Mouse (Mus musculus): ENCODE measurements around the gene Glce. TPM values are rescaled to one million over a fixed set of nuclear protein-coding genes. Genes with fewer than 3 reads are reported as not detected.

Glce gene
- polyA plus RNA-seq, 1 experiment = 17.8 TPM

DNA sequence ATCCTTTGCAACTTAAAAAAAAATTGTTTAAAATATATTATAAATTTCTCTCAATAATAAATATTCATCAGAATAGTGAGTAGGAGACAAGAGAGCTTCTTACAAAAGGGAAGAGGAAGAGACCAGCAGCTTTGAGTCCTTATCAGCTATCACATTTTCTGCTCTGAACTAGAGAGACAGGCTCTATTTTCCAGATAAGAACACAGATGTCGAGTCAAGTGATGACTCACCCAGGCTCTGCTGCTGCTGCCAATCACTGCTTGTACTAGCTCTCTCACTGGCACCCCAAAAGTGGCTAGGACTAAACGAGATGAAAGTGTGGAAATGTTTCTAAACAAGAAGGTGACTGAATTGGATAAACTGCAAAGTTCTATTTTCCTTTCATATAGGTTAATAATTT lies 39.5 kb downstream of the Glce start:
- Histone ChIP-seq H3K4me1 (ENCODE audit: control insufficient read depth, insufficient read depth, low read length) (peaks cover 7% of the 10 kb centered on the region; the same call in 1 of the 2 replicates), H3K27me3 (ENCODE audit: control insufficient read depth, insufficient read depth, low read length) (no peaks in the 10 kb centered on the region), H3K4me3 (replicated peaks; ENCODE audit: insufficient read depth, low read depth, low read length) (no peak overlapping the region), H3K27ac (ENCODE audit: insufficient read depth, low read length) (no peak overlapping the region)
- TF ChIP-seq CTCF (IDR thresholded peaks at IDR 0.05; ENCODE audit: borderline replicate concordance, insufficient read depth, low read depth, low read length) (no peak), POLR2A (IDR thresholded peaks at IDR 0.05; ENCODE audit: borderline replicate concordance, insufficient read depth, low read length) (no peak)
- DNase-seq = peak in 1 of 2 experiments; percentile 35
- 13% methylated on average over 2 of the region's 2 CpGs for WGBS

DNA sequence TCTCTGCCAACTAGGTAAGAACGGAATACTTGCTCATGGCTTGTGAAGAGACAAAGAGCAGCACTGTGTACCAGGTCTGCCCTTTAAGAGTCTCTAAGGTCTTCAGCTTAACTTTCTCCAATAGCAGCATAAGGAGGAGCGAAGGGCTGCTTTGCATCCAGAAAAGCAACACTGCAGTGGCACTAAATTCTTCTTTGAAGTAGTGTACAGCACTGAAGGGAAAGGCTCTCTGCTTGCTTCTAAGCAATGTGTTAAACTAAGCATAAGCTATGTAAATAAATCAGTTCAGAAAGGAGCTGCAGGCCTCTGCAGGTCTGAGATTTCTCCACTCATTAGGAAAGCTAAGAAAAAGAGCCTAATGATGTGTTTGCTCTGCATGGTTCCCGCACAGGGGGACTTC lies 40.9 kb downstream of the Glce start:
- TF ChIP-seq POLR2A (IDR thresholded peaks at IDR 0.05; ENCODE audit: borderline replicate concordance, insufficient read depth, low read length) = no peak
- no peak for TF ChIP-seq CTCF (IDR thresholded peaks at IDR 0.05; ENCODE audit: borderline replicate concordance, insufficient read depth, low read depth, low read length)
- WGBS = 67% methylated on average over 3 of the region's 3 CpGs
- DNase-seq = no peak
- Histone ChIP-seq H3K27ac (ENCODE audit: insufficient read depth, low read length) (no peak overlapping the region), H3K4me1 (ENCODE audit: control insufficient read depth, insufficient read depth, low read length) (peaks cover 7% of the 10 kb centered on the region; the same call in 1 of the 2 replicates), H3K27me3 (ENCODE audit: control insufficient read depth, insufficient read depth, low read length) (no peaks in the 10 kb centered on the region), H3K4me3 (replicated peaks; ENCODE audit: insufficient read depth, low read depth, low read length) (no peak overlapping the region)

DNA sequence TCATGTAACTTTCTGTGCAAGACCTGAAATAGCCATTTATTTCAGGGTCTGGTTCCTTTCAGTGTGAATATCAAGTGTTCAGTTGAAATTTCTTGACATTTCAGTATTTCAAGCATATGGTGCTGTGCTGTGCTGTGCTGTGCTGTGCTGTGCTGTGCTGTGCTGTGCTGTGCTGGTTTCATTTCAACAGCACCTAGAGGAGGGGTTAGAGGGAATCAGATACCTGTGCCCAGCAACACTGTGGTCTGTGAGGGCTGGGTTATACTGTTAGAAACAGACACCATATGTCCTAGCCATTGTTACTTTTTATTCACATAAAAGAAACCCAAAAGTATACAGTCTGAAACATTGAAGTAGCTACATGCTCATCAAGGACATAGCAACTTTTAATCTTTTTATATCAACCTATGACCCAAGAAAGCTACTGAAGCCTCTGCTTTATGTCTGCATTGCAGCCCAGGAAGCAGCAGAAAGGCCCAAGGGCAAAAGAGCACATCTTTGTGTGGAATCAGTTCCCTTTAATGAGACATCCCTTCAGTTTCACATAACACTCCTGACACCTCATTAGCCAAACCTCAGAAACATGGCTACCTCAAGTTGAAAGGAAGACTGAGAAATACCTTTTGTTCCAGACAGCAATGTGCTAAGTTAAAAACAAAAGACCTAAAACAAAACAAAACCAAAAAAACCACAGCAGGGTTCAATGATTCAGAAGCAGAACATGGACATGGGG lies 42.3 kb downstream of the Glce start:
- no peak for DNase-seq
- no peak for TF ChIP-seq CTCF (IDR thresholded peaks at IDR 0.05; ENCODE audit: borderline replicate concordance, insufficient read depth, low read depth, low read length)
- no peak for TF ChIP-seq POLR2A (IDR thresholded peaks at IDR 0.05; ENCODE audit: borderline replicate concordance, insufficient read depth, low read length)
- H3K4me3 ChIP-seq (replicated peaks; ENCODE audit: insufficient read depth, low read depth, low read length) = no peak overlapping the region
- no peaks in the 10 kb centered on the region for H3K27me3 ChIP-seq (ENCODE audit: control insufficient read depth, insufficient read depth, low read length)
- no peak overlapping the region for H3K27ac ChIP-seq (ENCODE audit: insufficient read depth, low read length)
- H3K4me1 ChIP-seq (ENCODE audit: control insufficient read depth, insufficient read depth, low read length) = peaks cover 7% of the 10 kb centered on the region; the same call in 1 of the 2 replicates

DNA sequence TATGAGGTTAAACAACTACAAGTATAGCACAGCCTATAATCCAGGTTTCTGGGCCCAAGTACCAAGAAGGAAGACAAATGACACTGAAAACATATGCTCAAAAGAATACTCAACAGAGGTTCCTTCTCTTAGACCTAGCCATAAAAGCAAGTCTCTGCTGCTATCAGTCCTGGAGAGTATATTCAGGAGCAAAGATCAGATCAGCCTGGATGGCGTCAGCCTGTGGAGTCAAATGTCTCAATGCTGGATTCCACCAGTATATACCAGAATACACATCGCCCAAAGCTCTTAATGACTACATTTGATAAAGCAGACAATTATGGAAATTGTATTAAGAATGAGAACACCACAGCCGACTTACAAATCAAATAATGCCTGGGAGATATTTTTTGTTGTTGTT lies 60.2 kb downstream of the Glce start:
- DNase-seq = no peak
- H3K27me3 ChIP-seq (ENCODE audit: control insufficient read depth, insufficient read depth, low read length) = no peaks in the 10 kb centered on the region
- TF ChIP-seq POLR2A (IDR thresholded peaks at IDR 0.05; ENCODE audit: borderline replicate concordance, insufficient read depth, low read length) = no peak
- no peak for TF ChIP-seq CTCF (IDR thresholded peaks at IDR 0.05; ENCODE audit: borderline replicate concordance, insufficient read depth, low read depth, low read length)
- 98% methylated on average over 3 of the region's 3 CpGs for WGBS
- H3K27ac ChIP-seq (ENCODE audit: insufficient read depth, low read length) = no peak overlapping the region
- no peak overlapping the region for H3K4me3 ChIP-seq (replicated peaks; ENCODE audit: insufficient read depth, low read depth, low read length)
- no peaks in the 10 kb centered on the region for H3K4me1 ChIP-seq (ENCODE audit: control insufficient read depth, insufficient read depth, low read length)

DNA sequence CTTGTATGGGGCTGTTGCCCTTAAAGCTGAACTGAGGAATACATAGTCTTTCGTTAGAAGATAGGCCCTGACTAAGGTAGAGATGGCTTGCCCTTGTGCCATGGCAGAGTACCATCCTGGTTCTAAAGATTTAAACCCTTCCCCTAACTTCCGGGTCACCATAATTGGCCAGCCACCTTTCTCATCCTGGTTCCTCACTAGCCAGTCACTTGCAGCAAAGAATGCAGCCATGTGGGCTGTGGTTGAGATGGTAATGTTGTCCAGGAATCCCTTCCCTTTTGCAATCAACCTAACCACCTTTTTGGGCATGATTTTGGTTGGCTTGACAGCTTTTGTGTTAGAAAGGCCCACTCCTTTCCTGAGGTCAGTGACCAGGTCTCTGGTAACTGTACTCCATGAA lies 62.0 kb downstream of the Glce start:
- TF ChIP-seq CTCF (IDR thresholded peaks at IDR 0.05; ENCODE audit: borderline replicate concordance, insufficient read depth, low read depth, low read length) = no peak
- TF ChIP-seq POLR2A (IDR thresholded peaks at IDR 0.05; ENCODE audit: borderline replicate concordance, insufficient read depth, low read length) = no peak
- no peak for DNase-seq
- no peak overlapping the region for H3K27ac ChIP-seq (ENCODE audit: insufficient read depth, low read length)
- no peaks in the 10 kb centered on the region for H3K27me3 ChIP-seq (ENCODE audit: control insufficient read depth, insufficient read depth, low read length)
- H3K4me3 ChIP-seq (replicated peaks; ENCODE audit: insufficient read depth, low read depth, low read length) = no peak overlapping the region
- no peaks in the 10 kb centered on the region for H3K4me1 ChIP-seq (ENCODE audit: control insufficient read depth, insufficient read depth, low read length)
- 92% methylated on average over 2 of the region's 2 CpGs for WGBS

DNA sequence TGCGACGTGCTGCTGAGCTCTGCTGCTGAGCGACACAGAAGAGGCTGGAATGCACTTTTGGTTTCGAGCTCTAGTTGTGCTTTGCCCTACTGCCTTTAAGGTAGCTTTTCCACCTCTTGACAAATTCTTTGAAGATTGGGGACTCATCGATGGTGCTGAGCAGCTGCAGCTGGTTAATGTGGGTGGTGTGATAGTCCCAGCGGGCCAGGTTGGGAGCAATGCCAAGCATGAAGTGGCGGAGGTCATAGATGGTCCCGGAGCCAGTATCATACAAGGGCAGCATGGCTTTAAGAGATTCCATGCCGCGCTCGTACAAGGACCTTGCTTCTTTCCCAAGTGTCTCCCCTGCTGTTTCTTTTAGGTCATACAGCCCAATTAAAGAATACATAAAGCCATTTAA lies 62.5 kb downstream of the Glce start:
- DNase-seq = no peak
- H3K27me3 ChIP-seq (ENCODE audit: control insufficient read depth, insufficient read depth, low read length) = no peaks in the 10 kb centered on the region
- WGBS = 70% methylated on average over 11 of the region's 11 CpGs
- no peak overlapping the region for H3K4me3 ChIP-seq (replicated peaks; ENCODE audit: insufficient read depth, low read depth, low read length)
- H3K4me1 ChIP-seq (ENCODE audit: control insufficient read depth, insufficient read depth, low read length) = no peaks in the 10 kb centered on the region
- H3K27ac ChIP-seq (ENCODE audit: insufficient read depth, low read length) = no peak overlapping the region
- TF ChIP-seq CTCF (IDR thresholded peaks at IDR 0.05; ENCODE audit: borderline replicate concordance, insufficient read depth, low read depth, low read length) (no peak), POLR2A (IDR thresholded peaks at IDR 0.05; ENCODE audit: borderline replicate concordance, insufficient read depth, low read length) (no peak)

DNA sequence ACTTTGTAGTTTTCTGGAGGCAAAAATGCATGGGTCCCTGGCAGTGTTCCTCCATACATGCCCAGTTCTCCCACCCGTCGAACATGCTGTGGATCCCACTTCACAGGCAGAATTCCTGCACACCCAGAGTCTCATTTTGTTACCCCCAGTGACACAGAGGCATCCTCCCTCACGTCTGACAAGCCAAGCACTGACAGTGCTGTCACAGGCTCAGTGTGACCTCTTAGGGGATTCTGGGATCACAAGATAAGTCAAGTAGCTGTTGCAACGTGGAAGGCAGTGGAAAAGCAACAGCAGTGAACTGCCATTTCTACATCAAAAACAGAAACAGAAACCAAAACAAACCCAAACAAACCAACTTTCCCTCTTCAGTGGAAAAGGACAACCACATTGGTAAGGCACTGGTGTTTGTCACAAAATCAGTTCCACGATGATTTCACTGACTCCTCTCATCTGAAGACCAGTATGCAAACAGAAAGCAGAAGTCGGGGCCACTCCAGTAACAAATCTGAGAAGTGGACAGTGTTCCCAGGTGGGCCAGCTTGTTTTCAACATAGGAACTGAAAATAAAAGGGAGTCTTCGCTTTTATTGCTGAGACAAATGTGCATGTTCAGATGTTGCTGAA lies 64.5 kb downstream of the Glce start:
- Histone ChIP-seq H3K27ac (ENCODE audit: insufficient read depth, low read length) (no peak overlapping the region), H3K4me1 (ENCODE audit: control insufficient read depth, insufficient read depth, low read length) (no peaks in the 10 kb centered on the region), H3K27me3 (ENCODE audit: control insufficient read depth, insufficient read depth, low read length) (no peaks in the 10 kb centered on the region), H3K4me3 (replicated peaks; ENCODE audit: insufficient read depth, low read depth, low read length) (no peak overlapping the region)
- 69% methylated on average over 7 of the region's 7 CpGs for WGBS
- TF ChIP-seq POLR2A (IDR thresholded peaks at IDR 0.05; ENCODE audit: borderline replicate concordance, insufficient read depth, low read length) = no peak
- DNase-seq = peak in 1 of 2 experiments; percentile 2

DNA sequence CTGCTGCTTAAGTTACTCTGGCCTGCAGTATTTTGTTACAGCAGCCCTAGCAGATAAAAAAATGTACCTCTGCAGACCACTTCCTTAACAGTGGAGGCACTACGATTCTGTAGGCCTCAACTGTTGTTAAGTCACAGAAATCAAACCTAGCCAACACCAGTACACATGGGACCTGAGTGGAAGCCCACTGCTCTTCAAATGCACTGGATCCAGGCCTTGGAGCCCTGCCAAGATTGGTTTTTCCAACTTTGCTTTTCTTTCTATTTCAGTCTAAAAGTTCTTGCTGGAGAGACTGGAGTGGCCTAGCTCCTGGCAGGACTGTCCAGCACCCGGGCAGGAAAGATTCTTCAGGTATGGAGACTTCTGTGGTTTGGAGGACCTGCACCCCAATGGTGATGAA lies 66.2 kb downstream of the Glce start:
- Histone ChIP-seq H3K4me1 (ENCODE audit: control insufficient read depth, insufficient read depth, low read length) (no peaks in the 10 kb centered on the region), H3K27me3 (ENCODE audit: control insufficient read depth, insufficient read depth, low read length) (no peaks in the 10 kb centered on the region), H3K27ac (ENCODE audit: insufficient read depth, low read length) (no peak overlapping the region), H3K4me3 (replicated peaks; ENCODE audit: insufficient read depth, low read depth, low read length) (no peak overlapping the region)
- no peak for TF ChIP-seq CTCF (IDR thresholded peaks at IDR 0.05; ENCODE audit: borderline replicate concordance, insufficient read depth, low read depth, low read length)
- no peak for TF ChIP-seq POLR2A (IDR thresholded peaks at IDR 0.05; ENCODE audit: borderline replicate concordance, insufficient read depth, low read length)
- peak in 1 of 2 experiments; percentile 4 for DNase-seq
- WGBS = 92% methylated on average over 2 of the region's 2 CpGs

All from cerebellum, adult 2 months (tissue).